Mouse (Mus musculus): ENCODE measurements around the gene Arfip1. TPM values are rescaled to one million over a fixed set of nuclear protein-coding genes. Genes with fewer than 3 reads are reported as not detected.
A peak's percentile ranks its signal among the peaks of the same experiment; 100 is the strongest.

The Arfip1 gene
- polyA plus RNA-seq, 1 experiment: 5.6 TPM

- H3K36me3 ChIP-seq (ENCODE audit: control insufficient read depth, insufficient read depth, low read length): peaks cover 31% of the 10 kb centered on the region
- no peak overlapping the region for H3K4me3 ChIP-seq (ENCODE audit: low read depth, low read length)
- H3K4me1 ChIP-seq (ENCODE audit: control insufficient read depth, insufficient read depth, insufficient read length, low read length): no peaks in the 10 kb centered on the region
- WGBS: 79% methylated on average over 1 of the region's 1 CpGs
- H3K27ac ChIP-seq (ENCODE audit: insufficient read depth, low read depth, low read length): no peak overlapping the region
- no peak for TF ChIP-seq POLR2A (IDR thresholded peaks at IDR 0.05; ENCODE audit: low read depth, low read length)
- no peaks in the 10 kb centered on the region for H3K27me3 ChIP-seq (ENCODE audit: control insufficient read depth, insufficient read depth, low read length)
These were observed 57.5 kb downstream of the Arfip1 start for GRCm38 (mm10) chr3:84524952-84525351.

- WGBS: 79% methylated on average over 3 of the region's 3 CpGs
These were observed 66.3 kb downstream of the Arfip1 start for GRCm38 (mm10) chr3:84516163-84516562.

GRCm38 (mm10) chr3:84512774-84513515, 69.5 kb downstream of the Arfip1 start:
- H3K36me3 ChIP-seq (ENCODE audit: control insufficient read depth, insufficient read depth, low read length): peaks cover 24% of the 10 kb centered on the region
- H3K4me3 ChIP-seq (ENCODE audit: low read depth, low read length): no peak overlapping the region
- peaks cover 3% of the 10 kb centered on the region; the same call in 1 of the 2 replicates for H3K4me1 ChIP-seq (ENCODE audit: control insufficient read depth, insufficient read depth, insufficient read length, low read length)
- TF ChIP-seq POLR2A (IDR thresholded peaks at IDR 0.05; ENCODE audit: low read depth, low read length): no peak
- no peak for TF ChIP-seq CTCF (IDR thresholded peaks at IDR 0.05; ENCODE audit: extremely low read depth, insufficient read length, insufficient replicate concordance, low read depth, low read length)
- 67% methylated on average over 6 of the region's 6 CpGs for WGBS
- H3K27ac ChIP-seq (ENCODE audit: insufficient read depth, low read depth, low read length): peak overlapping the region; percentile 97
- no peaks in the 10 kb centered on the region for H3K27me3 ChIP-seq (ENCODE audit: control insufficient read depth, insufficient read depth, low read length)

More at GRCm38 (mm10) chr3:84516163-84516562, 66.3 kb downstream of the Arfip1 start:
- H3K27me3 ChIP-seq (ENCODE audit: control insufficient read depth, insufficient read depth, low read length): no peaks in the 10 kb centered on the region
- H3K4me1 ChIP-seq (ENCODE audit: control insufficient read depth, insufficient read depth, insufficient read length, low read length): peaks cover 3% of the 10 kb centered on the region; the same call in 1 of the 2 replicates
- no peak overlapping the region for H3K4me3 ChIP-seq (ENCODE audit: low read depth, low read length)
- TF ChIP-seq POLR2A (IDR thresholded peaks at IDR 0.05; ENCODE audit: low read depth, low read length) (no peak), CTCF (IDR thresholded peaks at IDR 0.05; ENCODE audit: extremely low read depth, insufficient read length, insufficient replicate concordance, low read depth, low read length) (no peak)
- no peak overlapping the region for H3K27ac ChIP-seq (ENCODE audit: insufficient read depth, low read depth, low read length)
- peaks cover 22% of the 10 kb centered on the region for H3K36me3 ChIP-seq (ENCODE audit: control insufficient read depth, insufficient read depth, low read length)

GRCm38 (mm10) chr3:84505193-84505592, 77.2 kb downstream of the Arfip1 start:
- H3K36me3 ChIP-seq (ENCODE audit: control insufficient read depth, insufficient read depth, low read length): peaks cover 32% of the 10 kb centered on the region

GRCm38 (mm10) chr3:84504291-84504690, 78.1 kb downstream of the Arfip1 start:
- WGBS: 89% methylated on average over 8 of the region's 8 CpGs
- H3K4me1 ChIP-seq (ENCODE audit: control insufficient read depth, insufficient read depth, insufficient read length, low read length): no peaks in the 10 kb centered on the region
- no peak for TF ChIP-seq POLR2A (IDR thresholded peaks at IDR 0.05; ENCODE audit: low read depth, low read length)
- TF ChIP-seq CTCF (IDR thresholded peaks at IDR 0.05; ENCODE audit: extremely low read depth, insufficient read length, insufficient replicate concordance, low read depth, low read length): no peak
- H3K36me3 ChIP-seq (ENCODE audit: control insufficient read depth, insufficient read depth, low read length): peaks cover 33% of the 10 kb centered on the region
- no peaks in the 10 kb centered on the region for H3K27me3 ChIP-seq (ENCODE audit: control insufficient read depth, insufficient read depth, low read length)
- no peak overlapping the region for H3K27ac ChIP-seq (ENCODE audit: insufficient read depth, low read depth, low read length)
- H3K4me3 ChIP-seq (ENCODE audit: low read depth, low read length): no peak overlapping the region

More at GRCm38 (mm10) chr3:84505193-84505592, 77.2 kb downstream of the Arfip1 start:
- Histone ChIP-seq H3K4me3 (ENCODE audit: low read depth, low read length) (no peak overlapping the region), H3K27ac (ENCODE audit: insufficient read depth, low read depth, low read length) (no peak overlapping the region), H3K27me3 (ENCODE audit: control insufficient read depth, insufficient read depth, low read length) (no peaks in the 10 kb centered on the region), H3K4me1 (ENCODE audit: control insufficient read depth, insufficient read depth, insufficient read length, low read length) (no peaks in the 10 kb centered on the region)
- 89% methylated on average over 4 of the region's 4 CpGs for WGBS
- no peak for TF ChIP-seq POLR2A (IDR thresholded peaks at IDR 0.05; ENCODE audit: low read depth, low read length)
- TF ChIP-seq CTCF (IDR thresholded peaks at IDR 0.05; ENCODE audit: extremely low read depth, insufficient read length, insufficient replicate concordance, low read depth, low read length): no peak

GRCm38 (mm10) chr3:84502101-84502500, 80.3 kb downstream of the Arfip1 start:
- Histone ChIP-seq H3K4me3 (ENCODE audit: low read depth, low read length) (no peak overlapping the region), H3K4me1 (ENCODE audit: control insufficient read depth, insufficient read depth, insufficient read length, low read length) (no peaks in the 10 kb centered on the region), H3K27ac (ENCODE audit: insufficient read depth, low read depth, low read length) (no peak overlapping the region), H3K36me3 (ENCODE audit: control insufficient read depth, insufficient read depth, low read length) (peaks cover 33% of the 10 kb centered on the region), H3K27me3 (ENCODE audit: control insufficient read depth, insufficient read depth, low read length) (no peaks in the 10 kb centered on the region)
- TF ChIP-seq CTCF (IDR thresholded peaks at IDR 0.05; ENCODE audit: extremely low read depth, insufficient read length, insufficient replicate concordance, low read depth, low read length) (no peak), POLR2A (IDR thresholded peaks at IDR 0.05; ENCODE audit: low read depth, low read length) (no peak)
- 93% methylated on average over 2 of the region's 2 CpGs for WGBS

GRCm38 (mm10) chr3:84500491-84500890, 81.9 kb downstream of the Arfip1 start:
- no peak for TF ChIP-seq CTCF (IDR thresholded peaks at IDR 0.05; ENCODE audit: extremely low read depth, insufficient read length, insufficient replicate concordance, low read depth, low read length)
- TF ChIP-seq POLR2A (IDR thresholded peaks at IDR 0.05; ENCODE audit: low read depth, low read length): no peak
- H3K4me1 ChIP-seq (ENCODE audit: control insufficient read depth, insufficient read depth, insufficient read length, low read length): no peaks in the 10 kb centered on the region
- H3K36me3 ChIP-seq (ENCODE audit: control insufficient read depth, insufficient read depth, low read length): peaks cover 40% of the 10 kb centered on the region
- WGBS: 93% methylated on average over 10 of the region's 10 CpGs
- H3K27ac ChIP-seq (ENCODE audit: insufficient read depth, low read depth, low read length): no peak overlapping the region
- H3K27me3 ChIP-seq (ENCODE audit: control insufficient read depth, insufficient read depth, low read length): no peaks in the 10 kb centered on the region
- H3K4me3 ChIP-seq (ENCODE audit: low read depth, low read length): no peak overlapping the region
